Mouse (Mus musculus) myocyte (in vitro differentiated cells): ENCODE data around the gene Emid1.

ENCODE experiments used
- E2F4 ChIP-seq: IDR thresholded peaks from one replicate; pipeline ENCODE4 v1.6.1; 2011; ENCODE audit warnings: mild to moderate bottlenecking, control low read depth, moderate library complexity; ENCODE audit not compliant: insufficient read depth
- MYOD1 ChIP-seq, 3 experiments: IDR thresholded peaks; one replicate each; pipeline ENCODE4 v1.6.1; 2011; ENCODE audit warnings: control low read depth in 2 of 3, low read depth in 2 of 3, mild to moderate bottlenecking in 2 of 3, moderate library complexity in 1 of 3; ENCODE audit not compliant: insufficient read length in 2 of 3, control insufficient read depth in 1 of 3
- MYOG ChIP-seq, 3 experiments: IDR thresholded peaks; one replicate each; pipeline ENCODE4 v1.6.1; 2011; ENCODE audit warnings: control low read depth in 2 of 3, low read depth in 2 of 3, mild to moderate bottlenecking in 2 of 3; ENCODE audit not compliant: insufficient read length in 2 of 3, control insufficient read depth in 1 of 3, insufficient read depth in 1 of 3
- POLR2A ChIP-seq: IDR thresholded peaks from one replicate; pipeline ENCODE4 v1.6.1; 2011; ENCODE audit warnings: low read depth, mild to moderate bottlenecking, control low read depth, moderate library complexity; ENCODE audit not compliant: insufficient read length
- POLR2AphosphoS2 ChIP-seq: IDR thresholded peaks from one replicate; pipeline ENCODE4 v1.6.1; 2011; ENCODE audit warnings: low read depth, control low read depth; ENCODE audit not compliant: insufficient read length
- REST ChIP-seq: IDR thresholded peaks from one replicate; pipeline ENCODE4 v1.6.1; 2011; ENCODE audit warnings: mild to moderate bottlenecking, control low read depth, moderate library complexity; ENCODE audit not compliant: insufficient read depth, insufficient read length

- TF ChIP-seq REST (no peak), POLR2A (no peak), MYOD1 (IDR thresholded peaks at IDR 0.05; ENCODE audit: control insufficient read depth in 1 of 3, insufficient read length in 2 of 3, low read depth in 2 of 3) (peak in 2 of 3 experiments; percentile 83), POLR2AphosphoS2 (no peak), E2F4 (no peak), MYOG (IDR thresholded peaks at IDR 0.05; ENCODE audit: control insufficient read depth in 1 of 3, insufficient read depth in 1 of 3, insufficient read length in 2 of 3, low read depth in 2 of 3) (peak; percentile 3 to 81 (median 30))
These were observed 24.6 kb upstream of the Emid1 start for GRCm38 (mm10) chr11:5176685-5177084.
